Mouse (Mus musculus) layer of hippocampus, adult 11-12 months (tissue): ENCODE measurements around the gene Mtap.

Experiments
- DNase-seq: peaks from one replicate; pipeline ENCODE4 v3.0.0; 2022; ENCODE audit warnings: low spot score

The Mtap gene

GRCm38 (mm10) chr4:89137542-89138360 is 829 bp downstream of the Mtap start:
- DNase-seq: peak; percentile 36

- no peak for DNase-seq
These were observed 1.4 kb downstream of the Mtap start for GRCm38 (mm10) chr4:89138361-89138651.

- DNase-seq: peak; percentile 41
These were observed 3.9 kb downstream of the Mtap start for GRCm38 (mm10) chr4:89140832-89141231.

- peak; percentile 61 for DNase-seq
These were observed 8.5 kb downstream of the Mtap start for GRCm38 (mm10) chr4:89145409-89145808.

- no peak for DNase-seq
These were observed 9.4 kb downstream of the Mtap start for GRCm38 (mm10) chr4:89146291-89146690.

GRCm38 (mm10) chr4:89149261-89149660 is 12.3 kb downstream of the Mtap start:
- no peak for DNase-seq

GRCm38 (mm10) chr4:89161389-89161788 is 24.5 kb downstream of the Mtap start:
- DNase-seq: no peak

- no peak for DNase-seq
These were observed 25.6 kb downstream of the Mtap start for GRCm38 (mm10) chr4:89162496-89162895.

- no peak for DNase-seq
These were observed 26.7 kb downstream of the Mtap start for GRCm38 (mm10) chr4:89163613-89164012.

- no peak for DNase-seq
These were observed 27.8 kb downstream of the Mtap start for GRCm38 (mm10) chr4:89164681-89165080.

GRCm38 (mm10) chr4:89168877-89169276 is 32.0 kb downstream of the Mtap start:
- no peak for DNase-seq

GRCm38 (mm10) chr4:89169739-89170138 is 32.8 kb downstream of the Mtap start:
- no peak for DNase-seq

- no peak for DNase-seq
These were observed 34.0 kb downstream of the Mtap start for GRCm38 (mm10) chr4:89170931-89171330.

GRCm38 (mm10) chr4:89172873-89173605 is 36.1 kb downstream of the Mtap start:
- no peak for DNase-seq

- DNase-seq: no peak
These were observed 40.8 kb downstream of the Mtap start for GRCm38 (mm10) chr4:89177514-89178307.

- no peak for DNase-seq
These were observed 43.2 kb downstream of the Mtap start for GRCm38 (mm10) chr4:89180121-89180520.

- DNase-seq: no peak
These were observed 44.7 kb downstream of the Mtap start for GRCm38 (mm10) chr4:89181656-89182055.

GRCm38 (mm10) chr4:89182486-89182885 is 45.6 kb downstream of the Mtap start:
- no peak for DNase-seq

- no peak for DNase-seq
These were observed 58.6 kb downstream of the Mtap start for GRCm38 (mm10) chr4:89195481-89195880.

GRCm38 (mm10) chr4:89197128-89197527 is 60.2 kb downstream of the Mtap start:
- DNase-seq: no peak

GRCm38 (mm10) chr4:89200806-89201205 is 63.9 kb downstream of the Mtap start:
- DNase-seq: no peak

GRCm38 (mm10) chr4:89209310-89209709 is 72.4 kb downstream of the Mtap start:
- DNase-seq: no peak

GRCm38 (mm10) chr4:89210314-89210713 is 73.4 kb downstream of the Mtap start:
- DNase-seq: no peak
